Mouse (Mus musculus) cerebellum, adult 2 months (tissue): ENCODE results near the gene Il22.
A peak's percentile ranks its signal among the peaks of the same experiment; 100 is the strongest.

ENCODE experiments used
- CTCF ChIP-seq: fragments of 200-500 bp; IDR thresholded peaks from 2 replicates; pipeline ENCODE4 v1.5.1; 2011; ENCODE audit warnings: low read depth, mild to moderate bottlenecking, control low read depth, low read length, moderate library complexity, borderline replicate concordance; ENCODE audit not compliant: insufficient read depth
- POLR2A ChIP-seq: fragments of 200-500 bp; IDR thresholded peaks from 2 replicates; pipeline ENCODE4 v1.6.1; 2011; ENCODE audit warnings: low read length, control low read depth, borderline replicate concordance; ENCODE audit not compliant: insufficient read depth

- TF ChIP-seq CTCF (0 out of 2 replicates have a peak, but pooled peaks have one; percentile 26), POLR2A (no peak)
Observed at GRCm38 (mm10) chr10:118250852-118251295, 46.1 kb downstream of the Il22 start.
